Mouse (Mus musculus) MEL (cell line): ENCODE measurements around the gene Nccrp1. TPM values are rescaled to one million over a fixed set of nuclear protein-coding genes. Genes with fewer than 3 reads are reported as not detected.

ENCODE experiments used
- DNase-seq: peaks from one replicate; pipeline ENCODE4 v3.0.0; 2011; ENCODE audit warnings: low read depth, low spot score
- H3K27ac ChIP-seq: 2 replicates; pipeline ENCODE4 v1.5.1; 2012; ENCODE audit warnings: low read depth, mild to moderate bottlenecking, control low read depth, low read length, moderate library complexity; ENCODE audit not compliant: control insufficient read depth
- H3K27me3 ChIP-seq, 2 experiments: fragments of 150-350 bp in 1 of 2; sonication (generic) in 1 of 2; 2 replicates each; pipeline ENCODE4 v1.6.1; 2012; ENCODE audit warnings: low read length in 2 of 2, mild to moderate bottlenecking in 2 of 2, improper control_type of control experiment in 1 of 2, moderate library complexity in 1 of 2; ENCODE audit not compliant: insufficient read depth in 2 of 2, control insufficient read depth in 1 of 2
- H3K36me3 ChIP-seq, 2 experiments: 2 replicates each; pipeline ENCODE4 v1.6.1; 2012 to 2014; ENCODE audit warnings: low read length in 2 of 2, improper control_type of control experiment in 1 of 2, inconsistent platforms in 1 of 2, mild to moderate bottlenecking in 1 of 2; ENCODE audit not compliant: insufficient read depth in 2 of 2, control insufficient read depth in 1 of 2
- H3K4me1 ChIP-seq, 2 experiments: fragments of 150-350 bp in 1 of 2; sonication (generic) in 1 of 2; 2 replicates each; pipeline ENCODE4 v1.6.1; 2012; ENCODE audit warnings: low read length in 2 of 2, improper control_type of control experiment in 1 of 2, mild to moderate bottlenecking in 1 of 2; ENCODE audit not compliant: insufficient read depth in 2 of 2, control insufficient read depth in 1 of 2
- H3K4me3 ChIP-seq, 2 experiments: fragments of 150-350 bp in 1 of 2; sonication (generic) in 1 of 2; 2 replicates each; pipeline ENCODE4 v1.5.1; 2012; ENCODE audit warnings: low read depth in 2 of 2, low read length in 2 of 2, mild to moderate bottlenecking in 2 of 2, moderate library complexity in 2 of 2, control low read depth in 1 of 2, improper control_type of control experiment in 1 of 2; ENCODE audit not compliant: control insufficient read depth in 1 of 2, insufficient read depth in 1 of 2
- H3K79me2 ChIP-seq: 2 replicates; pipeline ENCODE4 v1.6.1; 2012; ENCODE audit warnings: mild to moderate bottlenecking, low read length, moderate library complexity; ENCODE audit not compliant: control insufficient read depth, poor library complexity, insufficient read depth
- H3K9ac ChIP-seq: 2 replicates; pipeline ENCODE4 v1.6.1; 2012; ENCODE audit warnings: low read depth, mild to moderate bottlenecking, control low read depth, low read length, moderate library complexity; ENCODE audit not compliant: control insufficient read depth, poor library complexity, severe bottlenecking
- H3K9me3 ChIP-seq: fragments of 150-350 bp; sonication (generic); replicated peaks from 2 replicates; pipeline ENCODE4 v1.6.1; 2012; ENCODE audit warnings: mild to moderate bottlenecking, low read length, improper control_type of control experiment, moderate library complexity; ENCODE audit not compliant: insufficient read depth
- CHD1 ChIP-seq: IDR thresholded peaks from 2 replicates; pipeline ENCODE4 v1.6.1; 2012; ENCODE audit warnings: low read depth, mild to moderate bottlenecking, inconsistent platforms, low read length, improper control_type of control experiment
- CTCF ChIP-seq, 3 experiments: IDR thresholded peaks in 2 of 3; conservative IDR thresholded peaks in 1 of 3; 2 replicates each; pipeline ENCODE4 v1.5.1; 2011 to 2012; ENCODE audit warnings: low read length in 3 of 3, low read depth in 2 of 3, mild to moderate bottlenecking in 2 of 3, improper control_type of control experiment in 1 of 3, inconsistent platforms in 1 of 3, mixed read lengths in 1 of 3, moderate library complexity in 1 of 3; ENCODE audit not compliant: control insufficient read depth in 1 of 3, insufficient read depth in 1 of 3, poor library complexity in 1 of 3, severe bottlenecking in 1 of 3
- E2F4 ChIP-seq: IDR thresholded peaks from 2 replicates; pipeline ENCODE4 v1.6.1; 2011; ENCODE audit warnings: low read depth, low read length, improper control_type of control experiment, borderline replicate concordance
- ELF1 ChIP-seq: IDR thresholded peaks from 2 replicates; pipeline ENCODE4 v1.6.1; 2014; ENCODE audit warnings: low read depth, mild to moderate bottlenecking, inconsistent platforms, low read length, improper control_type of control experiment, moderate library complexity
- EP300 ChIP-seq, 2 experiments: IDR thresholded peaks; 2 replicates each; pipeline ENCODE4 v1.6.1; 2011; ENCODE audit warnings: improper control_type of control experiment in 2 of 2, low read length in 2 of 2, low read depth in 1 of 2, mild to moderate bottlenecking in 1 of 2
- ETS1 ChIP-seq: IDR thresholded peaks from 2 replicates; pipeline ENCODE4 v1.6.1; 2012; ENCODE audit warnings: low read depth, mild to moderate bottlenecking, inconsistent platforms, low read length, improper control_type of control experiment, moderate library complexity
- GABPA ChIP-seq: IDR thresholded peaks from 2 replicates; pipeline ENCODE4 v1.6.1; 2012; ENCODE audit warnings: low read depth, mild to moderate bottlenecking, inconsistent platforms, low read length, improper control_type of control experiment, moderate library complexity
- GATA1 ChIP-seq: IDR thresholded peaks from 2 replicates; pipeline ENCODE4 v1.6.1; 2011; ENCODE audit warnings: low read depth, low read length, improper control_type of control experiment
- HCFC1 ChIP-seq: IDR thresholded peaks from 2 replicates; pipeline ENCODE4 v1.6.1; 2012; ENCODE audit warnings: low read depth, mild to moderate bottlenecking, inconsistent platforms, low read length, improper control_type of control experiment, moderate library complexity
- MEF2A ChIP-seq: IDR thresholded peaks from 2 replicates; pipeline ENCODE4 v1.6.1; 2014; ENCODE audit warnings: low read depth, mild to moderate bottlenecking, inconsistent platforms, low read length, improper control_type of control experiment; ENCODE audit not compliant: poor library complexity, insufficient replicate concordance, severe bottlenecking; ENCODE audit errors: extremely low read depth
- MXI1 ChIP-seq: IDR thresholded peaks from 2 replicates; pipeline ENCODE4 v1.6.1; 2011; ENCODE audit warnings: mild to moderate bottlenecking, low read depth, low read length, improper control_type of control experiment
- NELFE ChIP-seq: IDR thresholded peaks from 2 replicates; pipeline ENCODE4 v1.6.1; 2011; ENCODE audit warnings: low read depth, low read length, improper control_type of control experiment
- NRF1 ChIP-seq: IDR thresholded peaks from 2 replicates; pipeline ENCODE4 v1.6.1; 2014; ENCODE audit warnings: low read depth, mild to moderate bottlenecking, inconsistent platforms, low read length, improper control_type of control experiment, moderate library complexity; ENCODE audit not compliant: poor library complexity, insufficient read depth, severe bottlenecking
- POLR2A ChIP-seq, 2 experiments: IDR thresholded peaks; 2 replicates each; pipeline ENCODE4 v1.6.1; 2011 to 2012; ENCODE audit warnings: low read length in 2 of 2, mild to moderate bottlenecking in 2 of 2, control low read depth in 1 of 2, improper control_type of control experiment in 1 of 2, low read depth in 1 of 2, moderate library complexity in 1 of 2; ENCODE audit not compliant: control insufficient read depth in 1 of 2, insufficient read depth in 1 of 2, poor library complexity in 1 of 2
- RAD21 ChIP-seq: IDR thresholded peaks from 2 replicates; pipeline ENCODE4 v1.6.1; 2011; ENCODE audit warnings: mild to moderate bottlenecking, low read depth, low read length, improper control_type of control experiment
- RCOR1 ChIP-seq: IDR thresholded peaks from 2 replicates; pipeline ENCODE4 v1.6.1; 2012; ENCODE audit warnings: low read depth, mild to moderate bottlenecking, inconsistent platforms, low read length, improper control_type of control experiment
- SMC3 ChIP-seq: IDR thresholded peaks from 2 replicates; pipeline ENCODE4 v1.6.1; 2011; ENCODE audit warnings: low read depth, low read length, improper control_type of control experiment
- TBP ChIP-seq: IDR thresholded peaks from 2 replicates; pipeline ENCODE4 v1.8.0; 2011; ENCODE audit warnings: low read depth, low read length, improper control_type of control experiment
- USF2 ChIP-seq, 2 experiments: IDR thresholded peaks; 2 replicates each; pipeline ENCODE4 v1.6.1; 2011 to 2012; ENCODE audit warnings: improper control_type of control experiment in 2 of 2, low read length in 2 of 2, borderline replicate concordance in 1 of 2, inconsistent platforms in 1 of 2, low read depth in 1 of 2, mild to moderate bottlenecking in 1 of 2; ENCODE audit not compliant: insufficient read depth in 1 of 2
- ZC3H11A ChIP-seq: IDR thresholded peaks from 2 replicates; pipeline ENCODE4 v1.6.1; 2012; ENCODE audit warnings: low read depth, mild to moderate bottlenecking, inconsistent platforms, low read length, improper control_type of control experiment
- ZKSCAN1 ChIP-seq: IDR thresholded peaks from 2 replicates; pipeline ENCODE4 v1.6.1; 2012; ENCODE audit warnings: low read depth, mild to moderate bottlenecking, inconsistent platforms, low read length, improper control_type of control experiment, moderate library complexity
- ZMIZ1 ChIP-seq: IDR thresholded peaks from 2 replicates; pipeline ENCODE4 v1.6.1; 2012; ENCODE audit warnings: low read depth, mild to moderate bottlenecking, inconsistent platforms, low read length, improper control_type of control experiment, moderate library complexity
- polyA plus RNA-seq, 2 experiments: library from polyadenylated mRNA; stranded (reverse) in 1 of 2; unstranded in 1 of 2; fragments of >175 nt in 1 of 2; fragments of >200 nt in 1 of 2; gene quantifications; 2 replicates each; pipeline versions ENCODE4 v1.2.1 to v1.2.4; 2012; ENCODE audit warnings: low replicate concordance in 2 of 2, low read depth in 1 of 2; ENCODE audit not compliant: insufficient read length in 2 of 2, insufficient read depth in 1 of 2, missing spikeins in 1 of 2
- total RNA-seq: library from RNA; depleted of rRNA; stranded (reverse); fragments of 300-350 nt; gene quantifications from 2 replicates; pipeline ENCODE4 v1.2.3, GENCODE M21; 2012; rRNA removed

Nccrp1 gene
- total RNA-seq (not detected in 2 replicates), polyA plus RNA-seq (not detected)

GRCm38 (mm10) chr7:28547154-28547553, at the start of gene Nccrp1:
TSS of gene Nccrp1 (minus strand) at chr7:28547254.
- 0 out of 2 replicates have a peak within 1 kb of the TSS, but pooled peaks have one; percentile 3 for H3K9ac ChIP-seq
- no peak within 1 kb of the TSS for H3K4me3 ChIP-seq
- no peaks in the 10 kb centered on the region for H3K9me3 ChIP-seq
- H3K36me3 ChIP-seq, result no peaks in the 10 kb centered on the region
- 0 out of 4 replicates have a peak, but pooled peaks cover 0 to 3% of the 10 kb centered on the region in 2 experiments for H3K4me1 ChIP-seq
- TF ChIP-seq CHD1, result no peak
- TF ChIP-seq ELF1, result no peak
- no peak for TF ChIP-seq CTCF (IDR thresholded peaks at IDR 0.05 in 2 of 3, conservative IDR thresholded peaks at IDR 0.05 in 1 of 3; ENCODE audit: control insufficient read depth in 1 of 3, insufficient read depth in 1 of 3, low read depth in 2 of 3, low read length in 3 of 3, poor library complexity in 1 of 3, severe bottlenecking in 1 of 3)
- no peak for TF ChIP-seq GATA1
- no peak for TF ChIP-seq ZMIZ1
- no peak for TF ChIP-seq MXI1
- no peak within 1 kb of the TSS for H3K27ac ChIP-seq
- H3K79me2 ChIP-seq, result no peaks in the 10 kb centered on the region
- H3K27me3 ChIP-seq, result peaks cover 0 to 2% of the 10 kb centered on the region in 2 experiments; a peak in 1 of 4 replicates
- no peak for DNase-seq

GRCm38 (mm10) chr7:28595751-28596435, 48.8 kb upstream of the Nccrp1 start:
- no peak overlapping the region for H3K4me3 ChIP-seq
- no peak for TF ChIP-seq HCFC1
- no peak for TF ChIP-seq GABPA
- TF ChIP-seq ZMIZ1, result no peak
- TF ChIP-seq NRF1, result no peak
- H3K27me3 ChIP-seq, result no peaks in the 10 kb centered on the region
- peaks cover 17% of the 10 kb centered on the region for H3K79me2 ChIP-seq
- peaks cover 0 to 9% of the 10 kb centered on the region in 2 experiments; a peak in 2 of 4 replicates for H3K36me3 ChIP-seq
- peaks cover 7 to 10% of the 10 kb centered on the region in 2 experiments for H3K4me1 ChIP-seq
- H3K27ac ChIP-seq, result no peak overlapping the region
- no peak overlapping the region for H3K9ac ChIP-seq
- DNase-seq, result no peak
- no peaks in the 10 kb centered on the region for H3K9me3 ChIP-seq

DNA sequence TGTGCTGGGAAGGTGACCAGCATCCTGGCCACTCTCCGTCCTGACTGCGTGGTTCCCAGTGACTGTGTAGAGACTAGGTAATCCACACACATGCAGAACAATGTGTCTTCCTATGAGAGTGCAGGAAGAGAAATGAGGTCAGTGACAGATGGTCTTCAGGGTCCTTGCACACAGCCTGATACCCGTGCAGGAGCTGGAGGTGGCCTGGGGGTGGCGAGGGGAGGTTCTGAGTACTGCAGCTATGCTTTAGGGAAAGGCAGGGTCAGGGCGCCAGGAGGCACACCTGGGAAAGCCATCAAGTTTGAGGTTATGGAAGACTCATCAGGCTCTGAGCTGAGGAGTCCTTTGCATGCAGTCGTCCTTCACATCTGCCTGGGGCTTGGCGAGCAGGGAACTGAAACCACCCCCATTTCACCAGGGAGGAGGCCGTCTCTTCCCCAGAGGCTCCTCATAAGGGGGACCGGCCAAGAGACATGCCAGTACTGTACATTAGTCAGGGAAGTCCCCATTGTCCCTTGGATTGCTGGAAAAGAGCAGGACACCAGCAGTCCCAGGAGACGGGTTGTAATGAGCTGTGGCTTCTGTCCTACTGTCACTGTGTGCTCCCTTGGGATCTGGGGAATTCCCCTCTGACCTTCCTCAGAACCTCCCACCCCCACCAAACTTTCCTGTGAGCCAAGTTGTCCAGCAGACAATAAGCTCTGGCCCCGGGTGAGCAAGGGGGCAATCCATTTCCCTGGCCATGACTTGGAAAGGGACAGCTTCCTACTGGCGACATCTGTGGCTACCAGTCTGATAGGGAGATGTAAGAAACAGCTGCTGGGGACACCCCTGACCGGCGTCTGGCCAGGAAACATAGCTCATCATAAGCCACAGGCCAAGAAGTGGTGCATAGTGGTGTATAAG, 46.4 kb upstream of the Nccrp1 start:
- peaks cover 17% of the 10 kb centered on the region for H3K79me2 ChIP-seq
- no peak overlapping the region for H3K9ac ChIP-seq
- DNase-seq, result no peak
- H3K4me3 ChIP-seq, result no peak overlapping the region
- no peaks in the 10 kb centered on the region for H3K9me3 ChIP-seq
- H3K4me1 ChIP-seq, result peaks cover 7 to 10% of the 10 kb centered on the region in 2 experiments
- H3K27ac ChIP-seq, result no peak overlapping the region
- peaks cover 0 to 6% of the 10 kb centered on the region in 2 experiments; a peak in 2 of 4 replicates for H3K36me3 ChIP-seq
- H3K27me3 ChIP-seq, result no peaks in the 10 kb centered on the region
- no peak for TF ChIP-seq EP300 (IDR thresholded peaks at IDR 0.05; ENCODE audit: low read depth in 1 of 2, low read length in 2 of 2)
- TF ChIP-seq RCOR1, result no peak
- TF ChIP-seq ZC3H11A, result no peak
- TF ChIP-seq ETS1, result no peak
- TF ChIP-seq MEF2A, result no peak
- TF ChIP-seq NELFE, result no peak
- no peak for TF ChIP-seq E2F4
- no peak for TF ChIP-seq MXI1
- no peak for TF ChIP-seq SMC3
- TF ChIP-seq TBP, result no peak
- no peak for TF ChIP-seq POLR2A (IDR thresholded peaks at IDR 0.05; ENCODE audit: control insufficient read depth in 1 of 2, insufficient read depth in 1 of 2, low read depth in 1 of 2, low read length in 2 of 2, poor library complexity in 1 of 2)
- TF ChIP-seq ZKSCAN1, result no peak
- TF ChIP-seq USF2 (IDR thresholded peaks at IDR 0.05; ENCODE audit: borderline replicate concordance in 1 of 2, insufficient read depth in 1 of 2, low read depth in 1 of 2, low read length in 2 of 2), result no peak
- TF ChIP-seq ELF1, result no peak
- no peak for TF ChIP-seq GABPA
- TF ChIP-seq RAD21, result no peak
